Mouse (Mus musculus) stomach, postnatal 0 days (tissue): Measurements from ENCODE around the gene Ubp1. TPM values are rescaled to one million over a fixed set of nuclear protein-coding genes. Genes with fewer than 3 reads are reported as not detected.

ENCODE experiments used
- ATAC-seq: fragments of 200-750 bp; cut with Nextera tagmentation; 2 replicates; pipeline ENCODE4 v1.8.0; 2017; ENCODE audit not compliant: low FRiP score, low TSS enrichment
- DNase-seq: peaks from one replicate; pipeline ENCODE4 v3.0.0-alpha.2; 2016; ENCODE audit warnings: low spot score
- H3K27ac ChIP-seq: fragments of 300-500 bp; sonication (generic); replicated peaks from 2 replicates; pipeline ENCODE4 v1.5.1; 2014; ENCODE audit warnings: mild to moderate bottlenecking, control low read depth
- H3K27me3 ChIP-seq: fragments of 300-500 bp; sonication (generic); 2 replicates; pipeline ENCODE4 v1.6.1; 2014; ENCODE audit warnings: low read length; ENCODE audit not compliant: control insufficient read depth, insufficient read depth
- H3K36me3 ChIP-seq: fragments of 300-500 bp; sonication (generic); 2 replicates; pipeline ENCODE4 v1.6.1; 2014; ENCODE audit warnings: low read length, mixed read lengths; ENCODE audit not compliant: control insufficient read depth, insufficient read depth
- H3K4me1 ChIP-seq: fragments of 300-500 bp; sonication (generic); replicated peaks from 2 replicates; pipeline ENCODE4 v1.6.1; 2014; ENCODE audit warnings: antibody characterized with exemption; ENCODE audit not compliant: control insufficient read depth, insufficient read depth
- H3K4me2 ChIP-seq: fragments of 300-500 bp; sonication (generic); replicated peaks from 2 replicates; pipeline ENCODE4 v1.6.1; 2014; ENCODE audit warnings: low read depth, mild to moderate bottlenecking, control low read depth, moderate library complexity
- H3K4me3 ChIP-seq: fragments of 300-500 bp; sonication (generic); 2 replicates; pipeline ENCODE4 v1.5.1; 2014; ENCODE audit warnings: low read depth, low read length, control low read depth
- H3K9ac ChIP-seq: fragments of 300-500 bp; sonication (generic); 2 replicates; pipeline ENCODE4 v1.6.1; 2014; ENCODE audit warnings: mild to moderate bottlenecking, low read length, control low read depth, mixed read lengths
- H3K9me3 ChIP-seq: fragments of 300-500 bp; sonication (generic); 2 replicates; pipeline ENCODE4 v1.6.1; 2016; ENCODE audit warnings: low read length; ENCODE audit not compliant: control insufficient read depth
- CTCF ChIP-seq: IDR thresholded peaks from 2 replicates; pipeline ENCODE4 v1.5.1; 2016; ENCODE audit warnings: antibody characterized with exemption, low read depth, mild to moderate bottlenecking, moderate library complexity
- EP300 ChIP-seq: optimal IDR thresholded peaks from 2 replicates; pipeline ENCODE3; 2016; ENCODE audit warnings: antibody characterized with exemption
- WGBS: fragments of 180-500 bp; shearing (Covaris S2); extraction: QIAGEN DNeasy Blood & Tissue Kit; methylation state at CpG from one replicate; pipeline ENCODE4 v1.1.7; 2014; 5-methylcytosine and 5-hydroxymethylcytosine counted together
- polyA plus RNA-seq: library from polyadenylated mRNA; unstranded; fragments of >200 nt; fragmentation: Nextera tagmentation; extraction: Ambion mirVana; gene quantifications from 2 replicates; pipeline ENCODE4 v1.2.1, GENCODE M21; 2015

The Ubp1 gene
- polyA plus RNA-seq, 1 experiment from 2014 or later: 14.4 TPM

DNA sequence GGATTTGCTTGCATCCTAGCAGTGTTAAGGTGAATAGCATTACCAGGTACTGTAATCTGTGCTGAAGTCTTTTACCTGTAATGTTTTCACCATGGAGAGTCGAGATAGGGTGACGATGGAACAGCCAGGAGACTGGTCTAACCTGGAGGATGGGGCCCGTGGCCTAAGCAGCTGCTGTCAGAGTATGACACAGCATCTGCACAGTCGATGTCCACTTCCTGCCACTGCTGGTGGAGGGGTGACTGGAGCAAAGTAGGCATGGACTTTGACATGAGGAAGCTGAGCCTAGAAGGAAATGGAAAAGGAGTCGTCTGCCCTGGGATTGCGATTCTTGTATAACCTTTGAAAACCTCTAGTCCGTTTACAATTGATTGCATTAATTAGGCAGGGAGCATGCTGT lies 47.9 kb downstream of the Ubp1 start:
- peak; percentile 86 for ATAC-seq
- TF ChIP-seq CTCF: no peak
- no peak for TF ChIP-seq EP300
- H3K27ac ChIP-seq: no peak overlapping the region

DNA sequence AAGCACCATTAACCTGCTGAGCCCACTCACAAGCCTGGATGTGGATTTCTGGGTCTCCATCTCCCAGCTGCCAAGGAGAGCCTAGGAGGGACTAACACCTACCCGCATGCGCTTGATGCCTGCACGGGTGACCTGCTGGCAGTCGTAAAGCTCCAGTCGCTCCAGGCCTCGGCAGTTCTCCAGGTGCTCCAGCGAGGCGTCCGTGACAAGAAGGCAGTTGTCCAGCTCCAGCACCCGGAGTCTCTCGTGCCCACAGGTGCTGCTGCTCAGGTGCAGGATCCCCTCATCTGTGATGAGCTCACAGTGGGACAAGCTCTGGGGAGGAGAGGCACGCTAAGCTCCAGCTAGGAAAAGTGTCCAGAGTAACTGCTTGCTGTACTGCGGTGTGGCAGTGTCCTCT lies 48.6 kb downstream of the Ubp1 start:
- H3K27me3 ChIP-seq: no peaks in the 10 kb centered on the region
- no peak for TF ChIP-seq CTCF
- ATAC-seq (no peak), DNase-seq (no peak)
- no peaks in the 10 kb centered on the region for H3K9me3 ChIP-seq
- no peak overlapping the region for H3K4me2 ChIP-seq
- H3K27ac ChIP-seq: no peak overlapping the region
- peaks cover 14% of the 10 kb centered on the region for H3K36me3 ChIP-seq
- no peak overlapping the region for H3K9ac ChIP-seq
- H3K4me1 ChIP-seq: no peaks in the 10 kb centered on the region
- no peak overlapping the region for H3K4me3 ChIP-seq
- WGBS: 90% methylated on average over 13 of the region's 13 CpGs

More for the DNA sequence above, 47.9 kb downstream of the Ubp1 start:
- no peaks in the 10 kb centered on the region for H3K4me1 ChIP-seq
- peaks cover 14% of the 10 kb centered on the region for H3K36me3 ChIP-seq
- no peak overlapping the region for H3K9ac ChIP-seq
- no peak overlapping the region for H3K4me3 ChIP-seq
- H3K27me3 ChIP-seq: no peaks in the 10 kb centered on the region
- H3K4me2 ChIP-seq: no peak overlapping the region
- 77% methylated on average over 7 of the region's 7 CpGs for WGBS
- H3K9me3 ChIP-seq: no peaks in the 10 kb centered on the region
- DNase-seq: no peak

DNA sequence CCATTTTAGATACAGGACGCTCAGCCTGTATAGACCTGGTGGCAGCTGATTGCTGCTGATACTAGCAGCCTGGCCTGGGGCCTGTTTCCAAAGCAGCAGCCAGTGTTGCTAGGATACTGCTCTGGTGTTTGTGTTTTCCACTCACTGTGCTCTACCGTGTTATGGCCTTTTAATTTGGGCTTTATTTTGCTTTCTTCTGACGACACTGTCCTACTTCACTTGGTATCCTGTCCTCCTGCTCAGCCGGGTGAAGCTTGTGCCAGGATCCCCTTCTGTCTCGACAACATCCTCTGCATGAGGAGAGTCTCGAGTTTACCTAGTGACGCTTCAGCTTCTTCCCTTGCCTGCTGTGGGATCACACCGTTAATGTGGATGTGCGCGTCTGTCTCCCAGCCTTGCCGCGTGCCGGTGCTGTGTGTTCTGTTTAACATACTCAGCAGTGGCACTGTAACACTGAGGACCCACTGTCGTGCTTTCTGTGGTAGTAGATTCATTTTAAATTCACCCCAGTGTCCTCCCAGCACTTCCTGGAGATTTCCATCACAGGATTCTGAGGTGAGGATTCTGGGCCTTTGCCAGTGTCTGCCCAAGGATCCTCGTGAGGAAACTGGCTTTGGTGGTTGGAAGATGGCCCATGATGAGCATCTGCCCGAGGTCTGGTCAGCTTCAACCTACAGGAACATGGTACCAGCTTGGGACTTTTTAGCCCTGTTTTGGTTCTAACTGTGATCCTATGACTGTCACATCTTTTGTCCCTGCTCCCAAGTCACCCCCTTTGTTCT lies 50.6 kb downstream of the Ubp1 start:
- ATAC-seq (peak; percentile 39; the same call in 1 of the 2 replicates), DNase-seq (no peak)
- H3K4me2 ChIP-seq: no peak overlapping the region
- WGBS: 56% methylated on average over 16 of the region's 16 CpGs
- 0 out of 2 replicates have a peak, but pooled peaks cover 5% of the 10 kb centered on the region for H3K36me3 ChIP-seq
- TF ChIP-seq CTCF (no peak), EP300 (no peak)
- H3K4me3 ChIP-seq: no peak overlapping the region
- no peaks in the 10 kb centered on the region for H3K27me3 ChIP-seq
- no peak overlapping the region for H3K9ac ChIP-seq
- no peaks in the 10 kb centered on the region for H3K9me3 ChIP-seq
- no peak overlapping the region; the same call in 1 of the 2 replicates for H3K27ac ChIP-seq
- H3K4me1 ChIP-seq: no peaks in the 10 kb centered on the region

DNA sequence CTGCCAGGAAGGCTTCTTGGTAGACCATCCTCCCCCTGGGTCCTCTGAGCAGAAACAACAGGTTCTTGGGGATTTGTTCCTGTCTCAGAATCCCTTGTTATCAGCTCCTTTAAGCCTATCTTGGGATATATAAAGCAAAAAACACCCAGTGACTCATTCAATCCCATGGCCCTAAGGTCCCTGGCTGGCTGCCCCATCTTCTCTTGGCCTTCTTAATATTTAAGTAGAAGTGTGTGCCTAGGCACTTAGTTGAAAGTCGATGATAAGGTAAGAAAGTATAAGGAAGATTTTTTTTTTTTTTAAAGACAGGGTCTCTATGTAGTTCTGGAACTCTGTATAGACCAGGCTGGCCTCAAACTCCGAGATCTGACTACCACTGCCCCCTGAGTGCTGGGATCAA lies 51.7 kb downstream of the Ubp1 start:
- H3K9ac ChIP-seq: no peak overlapping the region
- H3K4me1 ChIP-seq: no peaks in the 10 kb centered on the region
- ATAC-seq (no peak), DNase-seq (no peak)
- no peaks in the 10 kb centered on the region for H3K27me3 ChIP-seq
- H3K27ac ChIP-seq: no peak overlapping the region
- no peak overlapping the region for H3K4me3 ChIP-seq
- TF ChIP-seq EP300 (no peak), CTCF (no peak)
- WGBS: 81% methylated on average over 2 of the region's 2 CpGs
- H3K36me3 ChIP-seq: 0 out of 2 replicates have a peak, but pooled peaks cover 5% of the 10 kb centered on the region
- no peak overlapping the region for H3K4me2 ChIP-seq
- H3K9me3 ChIP-seq: no peaks in the 10 kb centered on the region

DNA sequence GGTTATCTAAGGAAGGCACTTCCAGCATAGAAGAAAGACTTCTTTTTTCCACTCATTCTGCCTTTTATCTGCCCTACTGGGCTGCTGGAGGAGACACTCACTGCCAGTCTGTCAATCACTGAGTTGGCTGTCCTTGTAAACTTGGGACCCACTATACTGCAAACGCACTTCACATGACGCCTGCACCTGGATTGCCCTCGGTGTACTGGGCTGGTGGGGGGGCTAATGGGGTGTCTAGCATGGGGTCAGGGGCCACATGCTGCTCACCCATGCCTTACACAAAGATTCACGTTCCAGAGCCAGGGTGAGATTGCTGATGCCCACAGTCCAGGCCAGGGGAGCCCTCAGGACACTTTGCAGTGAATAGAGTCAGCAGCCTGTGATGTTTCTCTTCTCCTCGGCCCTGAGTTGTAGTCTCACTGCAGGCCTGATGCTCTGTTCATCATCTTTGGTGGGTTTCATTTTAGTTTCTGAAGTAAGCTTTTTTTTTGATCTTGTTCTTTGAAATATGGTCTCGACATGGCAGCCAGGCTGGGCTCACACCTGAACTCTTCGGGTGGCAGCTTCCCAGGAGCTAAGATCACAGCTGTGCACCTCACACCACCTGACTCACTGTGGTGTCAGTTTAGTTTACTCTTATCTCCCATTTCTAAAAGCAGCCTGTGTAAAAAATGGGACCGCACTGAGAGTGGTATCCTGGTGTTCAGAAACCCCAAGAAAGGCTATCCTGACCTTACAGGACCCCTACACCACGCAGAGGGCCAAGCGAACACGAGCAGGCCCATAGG lies 52.3 kb downstream of the Ubp1 start:
- no peak for DNase-seq
- H3K9ac ChIP-seq: no peak overlapping the region
- 67% methylated on average over 11 of the region's 11 CpGs for WGBS
- no peak overlapping the region for H3K27ac ChIP-seq
- H3K4me3 ChIP-seq: no peak overlapping the region
- no peak for TF ChIP-seq CTCF
- TF ChIP-seq EP300: no peak
- H3K4me1 ChIP-seq: no peaks in the 10 kb centered on the region
- no peak for ATAC-seq
- H3K9me3 ChIP-seq: no peaks in the 10 kb centered on the region
- 0 out of 2 replicates have a peak, but pooled peaks cover 5% of the 10 kb centered on the region for H3K36me3 ChIP-seq
- no peak overlapping the region for H3K4me2 ChIP-seq
- H3K27me3 ChIP-seq: no peaks in the 10 kb centered on the region
